Mouse (Mus musculus) kidney, postnatal 0 days (tissue): ENCODE data around the gene Samd4b. TPM values are rescaled to one million over a fixed set of nuclear protein-coding genes. Genes with fewer than 3 reads are reported as not detected.

Experiments used
- ATAC-seq: fragments of 200-750 bp; cut with Nextera tagmentation; replicated peaks from 2 replicates; pipeline ENCODE4 v1.8.0; 2017; ENCODE audit warnings: low read depth, moderate number of reproducible peaks, moderate TSS enrichment, moderate library complexity; ENCODE audit not compliant: low FRiP score
- DNase-seq: peaks from one replicate; pipeline ENCODE4 v3.0.0-alpha.2; 2016; ENCODE audit warnings: low spot score
- H3K27ac ChIP-seq: fragments of 300-500 bp; sonication (generic); 2 replicates; pipeline ENCODE4 v1.5.1; 2014; ENCODE audit warnings: mild to moderate bottlenecking
- H3K27me3 ChIP-seq: fragments of 300-500 bp; sonication (generic); 2 replicates; pipeline ENCODE4 v1.6.1; 2014; ENCODE audit warnings: low read length, mixed read lengths; ENCODE audit not compliant: insufficient read depth
- H3K36me3 ChIP-seq: fragments of 300-500 bp; sonication (generic); 2 replicates; pipeline ENCODE4 v1.6.1; 2014; ENCODE audit warnings: low read length, mixed read lengths; ENCODE audit not compliant: insufficient read depth
- H3K4me1 ChIP-seq: fragments of 300-500 bp; sonication (generic); replicated peaks from 2 replicates; pipeline ENCODE4 v1.6.1; 2014; ENCODE audit warnings: antibody characterized with exemption, low read length, mixed read lengths; ENCODE audit not compliant: insufficient read depth
- H3K4me2 ChIP-seq: fragments of 300-500 bp; sonication (generic); 2 replicates; pipeline ENCODE4 v1.6.1; 2014; ENCODE audit warnings: mild to moderate bottlenecking, low read length, moderate library complexity, mixed read lengths
- H3K4me3 ChIP-seq: fragments of 300-500 bp; sonication (generic); replicated peaks from 2 replicates; pipeline ENCODE4 v1.5.1; 2014; ENCODE audit warnings: low read depth, low read length
- H3K9ac ChIP-seq: fragments of 300-500 bp; sonication (generic); 2 replicates; pipeline ENCODE4 v1.6.1; 2014; ENCODE audit warnings: low read depth, low read length
- H3K9me3 ChIP-seq: fragments of 300-500 bp; sonication (generic); replicated peaks from 2 replicates; pipeline ENCODE4 v1.6.1; 2016; ENCODE audit warnings: low read length, inconsistent platforms, mixed read lengths
- CTCF ChIP-seq: IDR thresholded peaks from 2 replicates; pipeline ENCODE4 v1.5.1; 2016; ENCODE audit warnings: antibody characterized with exemption, low read depth, mild to moderate bottlenecking, moderate library complexity
- WGBS: fragments of 180-500 bp; shearing (Covaris S2); extraction: QIAGEN DNeasy Blood & Tissue Kit; methylation state at CpG from one replicate; pipeline ENCODE4 v1.1.7; 2014; 5-methylcytosine and 5-hydroxymethylcytosine counted together
- polyA plus RNA-seq: library from polyadenylated mRNA; unstranded; fragments of >200 nt; fragmentation: Nextera tagmentation; extraction: Ambion mirVana; gene quantifications from 2 replicates; pipeline ENCODE4 v1.2.1, GENCODE M21; 2015

Gene Samd4b
- polyA plus RNA-seq, 1 experiment from 2014 or later = 19.5 TPM

GRCm38 (mm10) chr7:28505585-28505984 is 92.4 kb downstream of the Samd4b start:
- no peak overlapping the region for H3K4me2 ChIP-seq
- H3K4me1 ChIP-seq = no peaks in the 10 kb centered on the region
- 4% methylated on average over 5 of the region's 5 CpGs for WGBS
- no peak for ATAC-seq
- H3K36me3 ChIP-seq = no peaks in the 10 kb centered on the region
- no peaks in the 10 kb centered on the region for H3K27me3 ChIP-seq
- TF ChIP-seq CTCF = no peak
- no peak overlapping the region for H3K27ac ChIP-seq
- no peak overlapping the region for H3K9ac ChIP-seq
- H3K4me3 ChIP-seq = no peak overlapping the region
- H3K9me3 ChIP-seq = no peaks in the 10 kb centered on the region
- peak; percentile 43 for DNase-seq

GRCm38 (mm10) chr7:28495426-28495825 is 102.5 kb downstream of the Samd4b start:
- H3K9ac ChIP-seq = no peak overlapping the region

GRCm38 (mm10) chr7:28492310-28492709 is 105.6 kb downstream of the Samd4b start:
- WGBS = 88% methylated on average over 8 of the region's 8 CpGs

More at GRCm38 (mm10) chr7:28495426-28495825, 102.5 kb downstream of the Samd4b start:
- Histone ChIP-seq H3K27me3 (no peaks in the 10 kb centered on the region), H3K9me3 (no peaks in the 10 kb centered on the region), H3K4me1 (no peaks in the 10 kb centered on the region), H3K36me3 (no peaks in the 10 kb centered on the region), H3K27ac (no peak overlapping the region), H3K4me2 (no peak overlapping the region), H3K4me3 (no peak overlapping the region)
- no peak for ATAC-seq
- no peak for DNase-seq
- WGBS = 44% methylated on average over 11 of the region's 11 CpGs
- TF ChIP-seq CTCF = no peak

GRCm38 (mm10) chr7:28490903-28491302 is 107.0 kb downstream of the Samd4b start:
- Histone ChIP-seq H3K9ac (no peak overlapping the region), H3K27ac (no peak overlapping the region), H3K36me3 (no peaks in the 10 kb centered on the region), H3K9me3 (no peaks in the 10 kb centered on the region), H3K27me3 (no peaks in the 10 kb centered on the region), H3K4me1 (peaks cover 10% of the 10 kb centered on the region; the same call in 1 of the 2 replicates), H3K4me3 (no peak overlapping the region), H3K4me2 (peak overlapping the region; percentile 32)
- ATAC-seq (no peak), DNase-seq (no peak)
- TF ChIP-seq CTCF = no peak
- 38% methylated on average over 14 of the region's 14 CpGs for WGBS

More at GRCm38 (mm10) chr7:28492310-28492709, 105.6 kb downstream of the Samd4b start:
- Histone ChIP-seq H3K9me3 (no peaks in the 10 kb centered on the region), H3K27ac (no peak overlapping the region), H3K4me3 (no peak overlapping the region), H3K36me3 (no peaks in the 10 kb centered on the region), H3K27me3 (no peaks in the 10 kb centered on the region), H3K9ac (no peak overlapping the region), H3K4me1 (peaks cover 10% of the 10 kb centered on the region; the same call in 1 of the 2 replicates), H3K4me2 (no peak overlapping the region)
- ATAC-seq = no peak
- no peak for DNase-seq
- TF ChIP-seq CTCF = no peak

GRCm38 (mm10) chr7:28490410-28490809 is 107.5 kb downstream of the Samd4b start:
- ATAC-seq = peak; percentile 72; the same call in 1 of the 2 replicates

GRCm38 (mm10) chr7:28488030-28488491 is 109.9 kb downstream of the Samd4b start:
- no peak overlapping the region; the same call in 1 of the 2 replicates for H3K9ac ChIP-seq

More at GRCm38 (mm10) chr7:28490410-28490809, 107.5 kb downstream of the Samd4b start:
- H3K4me3 ChIP-seq = no peak overlapping the region
- H3K4me1 ChIP-seq = peaks cover 10% of the 10 kb centered on the region; the same call in 1 of the 2 replicates
- H3K9me3 ChIP-seq = no peaks in the 10 kb centered on the region
- peak; percentile 80 for DNase-seq
- no peak overlapping the region for H3K27ac ChIP-seq
- TF ChIP-seq CTCF = peak; percentile 83
- H3K36me3 ChIP-seq = no peaks in the 10 kb centered on the region
- peak overlapping the region; percentile 32 for H3K4me2 ChIP-seq
- no peaks in the 10 kb centered on the region for H3K27me3 ChIP-seq
- H3K9ac ChIP-seq = no peak overlapping the region
- 3% methylated on average over 10 of the region's 10 CpGs for WGBS

GRCm38 (mm10) chr7:28484192-28484591 is 113.8 kb downstream of the Samd4b start:
- no peaks in the 10 kb centered on the region for H3K36me3 ChIP-seq
- no peak overlapping the region for H3K4me3 ChIP-seq
- H3K4me1 ChIP-seq = peaks cover 10% of the 10 kb centered on the region; the same call in 1 of the 2 replicates
- H3K27ac ChIP-seq = no peak overlapping the region
- no peaks in the 10 kb centered on the region for H3K27me3 ChIP-seq
- WGBS = 27% methylated on average over 4 of the region's 4 CpGs
- H3K9ac ChIP-seq = no peak overlapping the region
- DNase-seq (no peak), ATAC-seq (no peak)
- no peaks in the 10 kb centered on the region for H3K9me3 ChIP-seq
- TF ChIP-seq CTCF = no peak
- no peak overlapping the region for H3K4me2 ChIP-seq

More at GRCm38 (mm10) chr7:28488030-28488491, 109.9 kb downstream of the Samd4b start:
- peaks cover 10% of the 10 kb centered on the region; the same call in 1 of the 2 replicates for H3K4me1 ChIP-seq
- H3K27ac ChIP-seq = no peak overlapping the region
- no peaks in the 10 kb centered on the region for H3K36me3 ChIP-seq
- H3K9me3 ChIP-seq = no peaks in the 10 kb centered on the region
- 4% methylated on average over 16 of the region's 16 CpGs for WGBS
- no peak for TF ChIP-seq CTCF
- no peak for ATAC-seq
- peak; percentile 46 for DNase-seq
- peak overlapping the region; percentile 48 for H3K4me2 ChIP-seq
- H3K4me3 ChIP-seq = peak overlapping the region; percentile 10; the same call in 1 of the 2 replicates
- no peaks in the 10 kb centered on the region for H3K27me3 ChIP-seq
